Mouse (Mus musculus) heart, embryonic 11.5 days (tissue): ENCODE results near the gene Eif2d. TPM values are rescaled to one million over a fixed set of nuclear protein-coding genes. Genes with fewer than 3 reads are reported as not detected.
"Not testable (repeated sequence)": the region's sequence is repeated elsewhere in the genome, so short reads cannot be mapped to it uniquely, and the experiment has no call there.

Experiments used
- ATAC-seq: fragments of 200-750 bp; cut with Nextera tagmentation; replicated peaks from 2 replicates; pipeline ENCODE4 v1.8.0; 2017; ENCODE audit warnings: moderate library complexity; ENCODE audit not compliant: insufficient number of reproducible peaks, low FRiP score, low TSS enrichment
- H3K27ac ChIP-seq: fragments of 300-500 bp; sonication (generic); 2 replicates; pipeline ENCODE4 v1.5.1; 2014; ENCODE audit warnings: mild to moderate bottlenecking, low read depth, low read length
- H3K27me3 ChIP-seq: fragments of 300-500 bp; sonication (generic); 2 replicates; pipeline ENCODE4 v1.6.1; 2014; ENCODE audit warnings: mild to moderate bottlenecking, low read length, mixed read lengths; ENCODE audit not compliant: control insufficient read depth, insufficient read depth
- H3K36me3 ChIP-seq: fragments of 300-500 bp; sonication (generic); 2 replicates; pipeline ENCODE4 v1.6.1; 2014; ENCODE audit warnings: mild to moderate bottlenecking, low read length, moderate library complexity, mixed read lengths; ENCODE audit not compliant: control insufficient read depth, insufficient read depth
- H3K4me1 ChIP-seq: fragments of 300-500 bp; sonication (generic); 2 replicates; pipeline ENCODE4 v1.6.1; 2014; ENCODE audit warnings: low read length; ENCODE audit not compliant: control insufficient read depth, insufficient read depth
- H3K4me2 ChIP-seq: fragments of 300-500 bp; sonication (generic); 2 replicates; pipeline ENCODE4 v1.6.1; 2014; ENCODE audit warnings: mild to moderate bottlenecking, moderate library complexity
- H3K4me3 ChIP-seq: fragments of 300-500 bp; sonication (generic); 2 replicates; pipeline ENCODE4 v1.5.1; 2014; ENCODE audit warnings: low read depth, low read length
- H3K9ac ChIP-seq: fragments of 300-500 bp; sonication (generic); 2 replicates; pipeline ENCODE4 v1.6.1; 2014; ENCODE audit warnings: mild to moderate bottlenecking, low read depth, low read length, moderate library complexity
- H3K9me3 ChIP-seq: fragments of 300-500 bp; sonication (generic); replicated peaks from 2 replicates; pipeline ENCODE4 v1.6.1; 2016; ENCODE audit warnings: low read length; ENCODE audit not compliant: control insufficient read depth
- WGBS: fragments of 180-500 bp; shearing (Covaris S2); extraction: QIAGEN DNeasy Blood & Tissue Kit; methylation state at CpG from one replicate; pipeline ENCODE4 v1.1.7; 2014; ENCODE audit not compliant: insufficient replicate concordance; 5-methylcytosine and 5-hydroxymethylcytosine counted together
- polyA plus RNA-seq: library from polyadenylated mRNA; unstranded; fragments of >200 nt; fragmentation: Nextera tagmentation; extraction: Ambion mirVana; gene quantifications from 2 replicates; pipeline ENCODE4 v1.2.1, GENCODE M21; 2014

Gene Eif2d
- polyA plus RNA-seq, 1 experiment from 2014 or later: 51.5 TPM

DNA sequence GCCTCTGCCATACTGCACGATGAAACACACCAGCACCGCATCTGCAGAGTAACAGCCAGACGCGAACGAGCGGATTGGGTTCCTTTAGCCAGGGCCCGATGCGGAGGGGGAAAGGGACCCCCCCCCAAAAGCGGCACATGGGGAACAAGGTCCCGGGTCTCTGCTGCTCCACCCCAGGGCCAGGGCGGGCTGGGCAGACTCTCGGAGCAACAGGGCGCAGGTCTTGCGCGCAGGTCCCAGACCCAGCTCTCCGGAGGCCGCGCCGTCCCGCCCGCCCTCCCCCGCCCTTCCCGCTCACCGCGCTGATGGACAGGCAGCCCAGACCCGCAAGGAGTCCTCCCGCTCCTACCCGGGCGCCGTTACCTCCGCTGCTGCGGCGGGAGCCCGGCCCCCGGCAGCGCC lies 15.3 kb upstream of the Eif2d start:
- ATAC-seq: peak; percentile 77
- Histone ChIP-seq H3K4me2 (peak overlapping the region; percentile 89), H3K9me3 (no peaks in the 10 kb centered on the region), H3K27ac (peak overlapping the region; percentile 86; the same call in 1 of the 2 replicates), H3K9ac (peak overlapping the region; percentile 82), H3K4me1 (0 out of 2 replicates have a peak, but pooled peaks cover 3% of the 10 kb centered on the region), H3K4me3 (peak overlapping the region; percentile 89), H3K27me3 (no peaks in the 10 kb centered on the region), H3K36me3 (no peaks in the 10 kb centered on the region)
- under 1% methylated on average over 23 of the region's 36 CpGs for WGBS

- Histone ChIP-seq H3K27ac (peak within 1 kb of the TSS; percentile 86), H3K27me3 (no peaks in the 10 kb centered on the region), H3K36me3 (no peaks in the 10 kb centered on the region), H3K4me1 (0 out of 2 replicates have a peak, but pooled peaks cover 3% of the 10 kb centered on the region), H3K9ac (peak within 1 kb of the TSS; percentile 82), H3K4me2 (peak within 1 kb of the TSS; percentile 89), H3K4me3 (peak within 1 kb of the TSS; percentile 89), H3K9me3 (no peaks in the 10 kb centered on the region)
- ATAC-seq: peak; percentile 96
- WGBS: 6% methylated on average over 49 of the region's 49 CpGs
Measured at GRCm38 (mm10) chr1:131138191-131139016, 14.6 kb upstream of the Eif2d start, which contains the start of gene Dyrk3. TSS of gene Dyrk3 (minus strand) at chr1:131138340.

DNA sequence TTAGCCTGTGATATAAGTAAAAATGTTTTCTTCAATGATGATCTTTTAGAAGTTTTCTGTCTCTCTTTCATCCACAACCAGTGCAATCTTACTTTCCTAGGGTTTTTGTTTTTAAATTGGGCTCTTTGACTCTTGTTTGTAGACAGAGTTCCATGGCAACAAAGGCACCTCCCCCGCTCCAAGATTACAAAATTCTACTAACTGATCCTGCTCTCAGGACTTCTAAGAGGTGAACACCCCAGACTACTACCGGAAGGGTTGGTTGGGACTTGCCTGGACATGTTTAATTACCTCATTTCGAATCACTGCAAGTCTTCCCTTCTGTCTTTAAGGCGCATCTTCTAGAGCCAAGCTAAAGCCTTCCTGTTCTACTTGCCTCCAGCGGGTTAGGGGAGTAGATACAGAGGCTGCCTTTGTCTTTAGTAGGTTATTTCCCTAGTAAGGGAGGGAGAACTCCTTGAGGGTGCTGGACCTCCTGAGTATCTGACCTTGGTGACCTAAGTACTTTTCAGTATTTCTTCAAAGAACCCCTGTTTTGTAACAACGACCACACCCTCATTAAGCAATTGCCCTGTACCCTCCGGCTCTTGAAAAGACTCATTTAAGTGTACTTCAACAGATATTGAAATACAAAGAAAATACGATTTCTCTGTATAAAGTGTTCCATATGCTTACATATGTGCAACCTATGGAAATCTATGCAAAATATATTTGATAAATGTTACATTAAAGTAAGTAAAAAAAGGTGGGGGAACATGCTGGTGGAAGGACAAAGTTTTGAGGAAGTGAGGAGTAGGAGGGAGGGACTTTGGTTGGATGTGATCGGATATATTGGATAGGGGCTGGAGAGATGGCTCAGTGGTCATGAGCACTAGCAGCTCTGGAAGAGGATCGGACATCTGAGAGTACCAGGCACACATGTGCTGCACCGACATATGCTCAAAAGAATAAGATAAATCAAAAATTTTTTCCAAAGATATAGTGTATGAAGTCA lies 13.6 kb upstream of the Eif2d start:
- peak overlapping the region; percentile 89; the same call in 1 of the 2 replicates for H3K4me3 ChIP-seq
- 0 out of 2 replicates have a peak, but pooled peaks cover 3% of the 10 kb centered on the region for H3K4me1 ChIP-seq
- no peaks in the 10 kb centered on the region for H3K9me3 ChIP-seq
- no peak overlapping the region for H3K9ac ChIP-seq
- 0 out of 2 replicates have a peak overlapping the region, but pooled peaks have one; percentile 86 for H3K27ac ChIP-seq
- peak overlapping the region; percentile 89 for H3K4me2 ChIP-seq
- H3K27me3 ChIP-seq: no peaks in the 10 kb centered on the region
- 70% methylated on average over 11 of the region's 11 CpGs for WGBS
- no peak for ATAC-seq
- H3K36me3 ChIP-seq: no peaks in the 10 kb centered on the region

DNA sequence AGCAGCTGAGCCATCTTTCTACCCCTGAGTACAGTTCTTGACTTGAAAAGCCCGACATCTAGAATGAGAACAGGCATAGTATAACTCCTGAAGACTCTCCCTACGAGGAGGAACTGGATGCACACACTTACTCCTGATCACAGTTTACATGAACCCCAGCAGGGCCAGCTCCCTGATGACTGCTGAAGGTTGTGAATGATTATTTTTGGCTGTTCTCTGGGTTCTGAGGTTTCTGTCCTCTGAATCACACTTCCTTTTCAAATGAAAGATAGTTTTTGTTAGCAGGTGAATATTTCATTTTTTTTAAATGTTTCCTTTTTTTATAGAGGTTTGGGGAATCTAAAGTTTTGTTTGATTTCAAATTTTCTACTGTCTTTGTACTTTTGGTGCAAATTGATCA lies 11.5 kb upstream of the Eif2d start:
- Histone ChIP-seq H3K4me3 (no peak overlapping the region), H3K27ac (no peak overlapping the region), H3K4me2 (no peak overlapping the region), H3K36me3 (no peaks in the 10 kb centered on the region), H3K4me1 (0 out of 2 replicates have a peak, but pooled peaks cover 3% of the 10 kb centered on the region), H3K9ac (no peak overlapping the region), H3K9me3 (no peaks in the 10 kb centered on the region), H3K27me3 (no peaks in the 10 kb centered on the region)
- ATAC-seq: no peak
- 70% methylated on average over 2 of the region's 2 CpGs for WGBS

DNA sequence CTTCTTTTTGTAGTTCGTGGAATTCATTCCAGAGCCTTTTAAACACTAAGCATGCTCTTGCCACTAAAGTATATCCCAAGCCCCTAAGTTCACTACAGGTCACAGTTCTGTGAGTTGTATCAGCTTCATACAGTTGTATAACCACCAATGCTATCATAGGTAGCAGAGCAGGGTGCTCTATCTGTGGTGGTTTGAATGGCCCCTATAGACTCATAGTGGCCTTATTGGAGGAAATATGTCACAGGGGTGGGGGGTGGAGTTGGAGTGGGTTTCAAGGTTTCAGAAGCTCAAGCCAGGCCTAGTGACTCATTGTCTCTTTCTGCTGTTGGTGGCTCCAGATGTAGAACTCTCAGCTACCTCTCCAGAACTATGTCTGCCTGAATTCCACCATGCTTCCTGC lies 10.5 kb upstream of the Eif2d start:
- no peaks in the 10 kb centered on the region for H3K36me3 ChIP-seq
- no peak overlapping the region for H3K4me3 ChIP-seq
- H3K4me2 ChIP-seq: no peak overlapping the region
- no peaks in the 10 kb centered on the region for H3K27me3 ChIP-seq
- 0 out of 2 replicates have a peak, but pooled peaks cover 3% of the 10 kb centered on the region for H3K4me1 ChIP-seq
- no peak for ATAC-seq
- no peak overlapping the region for H3K9ac ChIP-seq
- no peak overlapping the region for H3K27ac ChIP-seq
- no peaks in the 10 kb centered on the region for H3K9me3 ChIP-seq
- WGBS: 77% methylated on average over 1 of the region's 1 CpGs

DNA sequence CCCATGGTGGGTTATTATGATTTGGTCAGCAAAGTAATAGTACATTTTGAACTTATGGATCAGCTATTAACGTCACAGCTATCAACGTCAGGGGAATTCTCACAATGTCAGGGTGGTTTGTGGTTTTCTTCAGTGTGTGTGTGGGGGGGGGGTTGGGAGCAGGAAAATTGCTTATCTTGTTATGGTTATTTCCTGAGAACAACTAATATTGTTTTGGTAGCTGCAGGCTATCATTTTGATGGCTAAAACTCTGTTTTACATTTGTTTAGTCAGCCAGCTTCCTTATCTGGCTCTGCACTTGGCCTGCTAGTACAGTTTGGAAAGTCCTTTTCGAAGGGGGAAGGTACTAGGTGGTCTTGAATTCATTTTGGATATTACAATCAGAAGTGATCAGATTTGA lies 7.8 kb upstream of the Eif2d start:
- H3K27me3 ChIP-seq, H3K36me3 ChIP-seq, H3K9me3 ChIP-seq, H3K27ac ChIP-seq, H3K4me3 ChIP-seq, H3K4me1 ChIP-seq, H3K4me2 ChIP-seq, H3K9ac ChIP-seq, ATAC-seq: not testable (repeated sequence)
- WGBS: 75% methylated on average over 3 of the region's 3 CpGs

- Histone ChIP-seq H3K27ac (no peak overlapping the region), H3K27me3 (no peaks in the 10 kb centered on the region), H3K4me2 (no peak overlapping the region), H3K9me3 (no peaks in the 10 kb centered on the region), H3K4me3 (no peak overlapping the region), H3K36me3 (no peaks in the 10 kb centered on the region), H3K4me1 (no peaks in the 10 kb centered on the region), H3K9ac (no peak overlapping the region)
- no peak for ATAC-seq
- WGBS: 77% methylated on average over 3 of the region's 3 CpGs
Measured at GRCm38 (mm10) chr1:131146181-131146614, 6.8 kb upstream of the Eif2d start.

DNA sequence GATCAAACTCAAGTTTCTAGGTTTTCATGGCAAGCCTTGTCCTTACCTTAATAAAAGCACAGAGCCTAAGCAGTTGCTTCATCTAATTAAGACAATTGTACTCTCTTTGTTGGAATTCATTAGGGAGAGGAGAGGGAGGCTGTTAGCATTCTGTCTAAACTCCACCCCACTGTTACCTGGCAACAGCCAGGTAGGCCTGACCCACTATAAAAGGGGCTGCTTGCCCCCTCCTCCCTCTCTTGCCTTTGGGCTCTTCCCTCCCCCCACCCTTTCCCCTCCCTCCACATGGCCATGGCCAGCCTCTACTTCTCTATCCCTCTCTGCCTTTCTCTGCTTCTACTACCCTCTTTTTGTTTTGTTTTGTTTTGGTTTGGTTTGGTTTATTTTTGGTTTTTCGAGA lies 3.5 kb upstream of the Eif2d start:
- 79% methylated on average over 1 of the region's 1 CpGs for WGBS
- Histone ChIP-seq H3K9me3 (no peaks in the 10 kb centered on the region), H3K36me3 (no peaks in the 10 kb centered on the region), H3K27ac (no peak overlapping the region), H3K4me2 (no peak overlapping the region), H3K4me3 (no peak overlapping the region), H3K9ac (no peak overlapping the region), H3K4me1 (peaks cover 6% of the 10 kb centered on the region), H3K27me3 (no peaks in the 10 kb centered on the region)
- ATAC-seq: no peak
